Mouse (Mus musculus) G1E (cell line): ENCODE data around the gene Nphs2.

Experiments used
- CTCF ChIP-seq: IDR thresholded peaks from 2 replicates; pipeline ENCODE4 v1.5.1; 2012; ENCODE audit warnings: low read depth, low read length, inconsistent platforms, mixed read lengths
- GATA1 ChIP-seq: IDR thresholded peaks from 2 replicates; pipeline ENCODE4 v1.6.1; 2012; ENCODE audit warnings: borderline replicate concordance, low read length, inconsistent platforms, mixed read lengths
- TAL1 ChIP-seq: conservative IDR thresholded peaks from 2 replicates; pipeline ENCODE4 v1.6.1; 2012; ENCODE audit warnings: low read depth, low read length, inconsistent platforms, mixed read lengths

GRCm38 (mm10) chr1:156350441-156350840 is 39.9 kb downstream of the Nphs2 start:
- TF ChIP-seq CTCF (no peak), GATA1 (no peak), TAL1 (no peak)
